Mouse (Mus musculus): ENCODE measurements around the gene Lat.
"Not testable (repeated sequence)": the region's sequence is repeated elsewhere in the genome, so short reads cannot be mapped to it uniquely, and the experiment has no call there.

The Lat gene

DNA sequence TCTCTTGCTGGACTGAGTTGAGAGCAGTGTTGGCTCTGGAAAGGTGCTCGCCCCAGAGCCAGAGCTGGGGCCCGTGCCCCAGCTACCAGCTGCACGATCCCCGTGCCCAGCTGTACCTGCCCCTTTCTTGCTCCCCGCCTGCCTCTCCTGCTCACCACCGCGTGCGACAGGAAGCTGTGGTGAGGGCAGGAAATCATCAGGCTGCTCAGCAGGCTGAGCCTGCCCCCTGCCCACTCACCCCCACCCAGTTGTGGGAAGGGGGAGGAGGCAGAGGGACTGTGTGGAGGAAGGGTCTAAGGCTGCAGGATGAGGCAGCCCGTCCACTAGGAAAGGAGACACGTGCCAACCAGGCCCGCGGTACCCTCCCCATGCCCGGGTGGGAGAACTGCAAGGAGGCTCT lies at the start of gene Lat:
Lat (minus strand) TSS at position 178 of the 400 bp plus-strand sequence.
- no peak for DNase-seq

DNA sequence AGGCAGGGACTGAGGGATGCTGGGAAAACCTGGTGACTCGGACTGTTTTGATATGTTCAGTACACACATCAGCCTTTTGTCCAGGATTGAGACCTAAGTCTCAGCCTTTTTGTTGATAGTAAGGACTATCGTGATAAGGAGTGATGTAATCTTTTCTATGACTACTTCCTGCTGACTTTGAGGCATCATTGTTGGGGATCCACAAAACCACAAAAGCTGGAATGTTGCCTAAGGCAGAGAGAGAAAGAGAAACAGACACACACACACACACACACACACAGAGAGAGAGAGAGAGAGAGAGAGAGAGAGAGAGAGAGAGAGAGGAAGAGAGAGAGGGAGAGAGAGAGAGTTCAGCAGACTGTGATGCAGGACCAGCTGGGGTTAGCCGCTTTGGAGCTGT lies 49.1 kb upstream of the Lat start:
- DNase-seq: no peak

DNA sequence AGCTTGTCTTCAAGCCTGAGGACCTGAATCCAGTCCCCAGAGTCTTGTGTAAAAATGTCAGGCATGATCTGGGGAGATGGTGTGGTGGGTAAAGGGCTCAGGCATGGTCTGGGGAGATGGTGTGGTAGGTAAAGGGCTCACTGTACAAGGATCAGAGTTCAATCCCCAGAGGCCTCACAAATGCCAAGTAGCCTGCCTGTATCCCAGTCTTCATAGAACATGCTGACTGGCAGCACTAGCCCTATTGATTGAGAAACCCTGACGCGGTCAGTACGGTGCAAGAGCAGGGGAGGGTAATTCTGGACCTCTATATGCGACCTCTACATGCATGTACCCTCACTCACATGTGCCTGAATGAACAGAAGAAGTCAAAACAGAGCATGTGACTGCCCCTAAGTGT lies 48.2 kb upstream of the Lat start:
- DNase-seq: no peak

DNA sequence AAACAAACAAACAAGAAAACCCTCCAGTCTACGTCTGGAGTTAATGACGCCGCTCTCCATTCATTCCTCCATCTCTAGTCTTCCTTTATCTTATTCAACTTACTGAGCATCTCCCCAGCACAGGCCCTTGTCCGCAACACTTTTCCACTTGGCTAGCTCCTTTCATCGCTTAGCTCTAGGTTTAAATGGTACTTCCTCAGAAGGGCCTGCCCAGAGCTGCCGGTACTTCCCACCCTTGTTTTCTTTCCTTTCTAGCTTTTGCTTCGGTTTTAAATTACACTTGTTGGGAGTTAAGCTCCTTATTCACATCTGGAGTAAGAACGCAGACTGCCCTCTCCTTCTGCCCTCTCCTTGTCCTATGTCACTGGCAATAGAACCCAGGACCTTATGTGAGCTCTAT lies 47.7 kb upstream of the Lat start:
- no peak for DNase-seq

DNA sequence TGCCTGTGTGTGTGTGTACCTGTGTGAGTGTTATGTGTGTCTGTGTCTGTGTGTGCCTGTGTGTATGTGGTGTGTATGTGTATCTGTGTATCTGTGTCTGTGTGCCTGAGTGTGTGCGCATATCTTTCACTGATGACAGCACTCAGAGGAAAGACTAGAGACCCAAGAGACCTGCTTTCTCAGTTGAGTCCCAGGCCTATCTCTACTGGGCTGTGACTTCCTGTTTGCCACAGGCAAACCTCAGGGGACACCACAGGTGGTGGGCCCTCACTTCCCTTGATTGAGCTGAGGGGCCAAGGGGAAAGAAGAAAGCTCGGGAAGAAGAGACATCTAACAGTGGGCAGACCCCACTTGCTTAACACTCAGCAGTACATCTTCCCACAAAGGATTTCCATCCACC lies 47.2 kb upstream of the Lat start:
- no peak for DNase-seq

DNA sequence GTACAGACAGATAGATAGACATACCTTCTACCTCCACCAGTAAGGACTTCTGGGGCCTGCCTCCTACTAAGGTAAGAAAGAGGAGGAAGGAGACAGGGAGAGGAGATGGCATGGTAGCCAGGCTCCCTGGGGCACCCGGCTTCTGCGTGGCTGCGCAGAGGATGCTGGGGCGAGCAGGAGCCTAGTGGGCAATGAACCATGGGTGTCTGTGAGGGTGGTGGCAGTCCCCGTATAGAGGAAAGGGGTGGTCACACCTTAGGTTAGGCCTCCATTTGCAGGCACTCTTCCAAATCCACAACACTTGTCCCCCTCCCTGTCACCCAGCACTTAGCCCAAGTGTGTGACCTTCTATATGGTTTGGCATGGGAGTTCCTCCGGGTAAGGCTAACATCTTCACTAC lies 45.4 kb upstream of the Lat start, which contains the start of gene Cd19:
Cd19 (minus strand) TSS at position 165 of the 400 bp plus-strand sequence.
- no peak for DNase-seq

DNA sequence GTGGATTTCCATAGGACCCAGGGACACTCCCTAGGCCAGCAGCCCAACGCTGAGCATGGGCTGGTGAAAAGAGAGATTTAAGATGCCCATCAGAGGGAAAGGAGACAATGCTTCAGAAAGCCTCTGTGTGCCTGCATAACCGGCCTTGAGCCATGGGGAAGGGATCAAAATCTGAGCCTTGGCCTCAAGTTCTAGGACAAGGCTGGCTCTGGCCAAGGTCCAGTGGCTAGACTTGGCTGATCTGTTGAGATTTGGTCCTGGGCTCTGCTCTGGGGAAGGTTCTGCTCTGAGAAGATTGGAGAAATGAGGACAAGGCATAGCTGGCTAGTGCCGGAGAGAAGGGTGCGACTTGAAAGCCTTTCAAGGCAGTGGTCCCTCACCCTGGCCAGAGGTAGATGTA lies 41.7 kb upstream of the Lat start:
- DNase-seq: no peak

DNA sequence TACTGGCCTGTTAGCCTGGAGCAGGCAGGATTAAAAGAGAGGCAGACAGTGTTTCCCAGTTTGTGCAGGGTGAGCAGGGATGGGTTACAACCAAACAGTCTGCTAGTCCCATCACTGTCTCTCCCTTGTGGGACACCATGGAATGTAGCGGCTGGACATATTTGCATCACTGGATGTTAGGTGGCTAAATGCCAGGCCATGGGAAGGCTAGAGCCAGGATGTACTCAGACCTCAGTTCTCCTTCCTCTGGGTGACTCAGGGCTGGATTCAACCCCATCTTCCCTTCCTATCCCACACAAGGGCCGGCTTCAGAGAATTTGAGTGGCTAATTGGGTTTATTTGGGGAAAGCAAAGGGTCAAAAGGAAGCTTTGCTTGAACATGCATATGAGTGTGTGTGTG lies 39.3 kb upstream of the Lat start:
- no peak for DNase-seq

DNA sequence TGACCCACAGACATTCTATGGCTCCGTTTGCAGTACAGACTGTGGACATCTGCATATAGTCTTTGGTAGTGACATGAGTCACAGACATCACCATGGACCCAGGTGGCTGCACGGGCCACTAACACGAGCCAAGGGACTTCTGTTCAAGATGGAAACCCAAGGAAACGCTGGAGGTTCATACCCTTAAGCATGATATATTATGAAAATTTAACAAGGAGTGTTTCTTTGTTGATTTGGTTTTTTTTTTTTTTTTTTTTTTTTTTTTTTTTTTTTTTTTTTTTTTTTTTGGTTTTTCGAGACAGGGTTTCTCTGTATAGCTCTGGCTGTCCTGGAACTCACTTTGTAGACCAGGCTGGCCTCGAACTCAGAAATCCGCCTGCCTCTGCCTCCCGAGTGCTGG lies 33.1 kb upstream of the Lat start:
- DNase-seq: not testable (repeated sequence)

DNA sequence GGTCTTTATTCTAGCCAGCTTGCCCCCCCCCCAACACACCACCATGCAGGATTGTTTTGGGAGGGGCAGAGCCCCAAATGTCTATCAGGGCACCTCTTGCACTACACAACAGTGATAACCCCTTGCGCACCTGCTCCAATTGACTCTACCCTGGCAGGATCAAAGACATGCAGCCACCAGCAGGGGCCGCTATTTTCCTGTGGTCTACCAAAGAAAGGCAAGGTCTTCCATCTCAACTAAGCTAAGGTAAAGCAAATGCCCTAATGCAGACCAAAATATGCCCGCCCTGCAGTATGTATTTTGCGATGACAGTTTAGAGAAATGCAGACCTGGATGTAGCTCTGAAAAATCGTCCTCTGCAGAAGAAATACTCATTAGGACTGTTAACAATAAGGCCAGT lies 30.2 kb upstream of the Lat start:
- peak; percentile 71 for DNase-seq

DNA sequence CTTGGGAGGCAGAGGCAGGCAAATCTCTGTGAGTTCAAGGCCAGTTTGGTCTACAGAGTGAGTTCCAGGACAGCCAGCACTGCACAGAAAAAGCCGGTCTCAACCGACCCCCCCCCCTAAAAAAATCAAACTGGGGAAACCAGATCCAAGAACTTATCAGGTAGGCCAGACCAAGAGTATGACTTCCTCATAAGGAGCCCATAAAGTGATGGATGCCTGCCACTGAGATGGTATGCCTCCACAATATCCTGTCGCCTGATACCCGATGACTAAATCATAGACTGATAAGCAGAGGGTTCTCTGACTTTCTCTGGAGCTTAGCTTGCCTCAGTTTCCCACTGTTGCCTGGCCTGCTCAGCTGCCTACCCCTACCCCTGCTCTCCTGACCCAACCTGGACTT lies 28.5 kb upstream of the Lat start:
- no peak for DNase-seq

DNA sequence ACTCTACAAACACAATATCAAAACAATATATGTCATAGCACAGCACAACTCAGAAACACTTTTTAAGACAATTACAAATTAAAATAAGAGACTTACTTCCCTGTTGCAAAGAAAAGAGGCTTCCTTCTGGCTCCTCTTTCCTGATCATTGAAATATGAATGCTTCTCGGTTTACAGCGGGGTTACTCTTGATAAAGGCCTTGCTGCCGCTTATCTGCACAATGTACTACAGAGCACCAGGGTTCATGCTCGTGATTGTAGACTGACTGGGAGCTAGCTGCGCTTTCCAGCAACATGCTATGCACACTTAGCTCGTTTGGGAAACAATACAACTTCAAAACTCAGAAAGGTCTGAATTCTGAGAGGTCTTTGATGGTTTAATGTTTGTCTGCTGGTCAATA lies 27.9 kb upstream of the Lat start:
- no peak for DNase-seq

DNA sequence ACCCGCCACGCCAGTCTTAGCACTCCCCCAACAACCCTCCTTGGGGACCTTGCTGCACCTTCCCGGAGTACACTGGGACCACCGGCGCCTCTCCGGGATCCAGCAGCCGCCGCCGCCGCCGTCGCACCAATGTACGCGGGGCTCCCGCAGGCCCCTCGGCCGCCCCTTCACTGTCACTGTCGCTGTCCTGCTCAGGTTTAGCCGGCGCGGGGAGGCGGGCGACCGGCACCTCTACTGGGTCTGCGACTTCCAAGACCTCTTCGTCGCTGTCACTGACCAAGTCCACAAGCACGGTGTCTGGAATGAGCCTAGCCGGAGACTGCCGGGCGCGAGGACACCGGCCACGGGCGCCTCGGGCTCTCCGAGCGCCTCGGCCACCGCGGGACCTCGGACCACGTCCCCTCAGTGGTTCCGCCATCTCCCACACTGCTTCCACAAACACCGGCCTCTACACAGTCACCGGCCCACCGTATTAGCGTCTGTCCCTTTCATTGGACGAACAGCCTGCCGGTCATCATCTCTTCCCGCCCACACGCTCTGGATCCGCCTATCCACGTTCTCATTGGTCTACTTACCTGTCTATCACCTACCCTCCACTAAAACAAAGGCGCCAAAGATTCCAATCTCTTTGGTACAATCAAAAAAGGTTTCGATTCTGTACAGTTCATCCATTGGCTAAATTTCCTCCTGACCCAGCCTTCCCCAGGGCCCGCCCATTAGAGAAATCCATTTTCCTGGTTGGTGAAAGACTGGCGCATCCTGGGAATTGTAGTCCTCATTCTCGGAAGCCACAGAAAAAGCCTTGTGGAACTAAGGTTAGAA lies 27.1 kb upstream of the Lat start, which contains the start of gene Nfatc2ip:
Nfatc2ip (minus strand) TSS at position 440 of the 822 bp plus-strand sequence.
- DNase-seq: peak; percentile 96

DNA sequence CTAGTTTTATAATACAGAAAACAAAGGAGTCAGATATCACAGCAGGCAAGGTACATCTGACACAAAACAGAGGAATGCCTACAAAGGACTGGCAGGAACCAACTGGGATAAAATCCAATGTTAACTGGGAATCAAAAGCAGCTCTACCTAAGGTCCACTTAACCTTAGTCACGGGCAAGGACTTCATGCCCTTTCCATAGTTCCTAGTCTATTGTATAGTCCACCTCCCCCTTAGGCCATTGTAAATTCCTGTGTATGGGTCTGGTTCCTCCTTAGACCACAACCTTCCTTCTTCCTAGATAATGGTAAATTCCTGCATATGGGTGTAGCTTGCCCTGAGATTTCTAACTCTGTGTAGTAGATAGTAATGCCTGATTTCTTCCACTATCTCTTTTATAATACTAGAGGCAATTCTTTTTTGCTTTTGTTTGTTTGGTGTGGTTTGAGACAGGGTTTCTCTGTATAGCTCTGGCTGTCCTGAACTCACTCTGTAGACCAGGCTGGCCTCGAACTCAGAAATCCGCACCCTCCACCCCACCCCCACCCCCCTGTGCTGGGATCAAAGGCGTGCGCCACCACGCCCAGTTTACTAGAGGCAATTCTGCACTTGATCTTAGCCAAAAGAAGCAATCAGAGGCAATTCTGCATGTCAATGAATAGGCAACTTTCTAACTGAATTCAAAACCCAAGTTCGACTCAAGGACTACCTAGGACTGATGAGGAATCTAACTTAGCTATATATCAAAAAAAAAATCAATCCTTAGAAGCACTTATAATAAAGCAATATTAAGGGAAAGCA lies 22.9 kb upstream of the Lat start:
- not testable (repeated sequence) for DNase-seq

DNA sequence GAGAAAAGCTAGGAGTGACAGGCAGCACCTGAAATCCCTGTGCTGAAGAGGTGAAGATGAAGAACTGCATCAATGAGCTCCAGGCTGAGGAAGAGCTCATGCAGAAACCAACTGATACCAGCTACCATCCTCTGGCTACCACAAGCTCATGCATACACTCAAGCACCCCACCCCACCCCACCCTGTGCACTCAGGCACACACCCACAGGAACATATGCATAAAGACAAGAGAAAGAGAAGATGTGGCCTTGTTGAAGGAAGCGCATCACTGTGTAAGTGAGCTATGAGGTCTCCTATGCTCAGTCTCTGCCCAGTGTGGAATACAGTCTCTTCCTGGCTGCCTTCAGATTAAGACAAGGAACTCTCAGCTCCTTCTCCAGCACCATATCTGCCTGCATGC lies 18.8 kb upstream of the Lat start:
- DNase-seq: no peak

DNA sequence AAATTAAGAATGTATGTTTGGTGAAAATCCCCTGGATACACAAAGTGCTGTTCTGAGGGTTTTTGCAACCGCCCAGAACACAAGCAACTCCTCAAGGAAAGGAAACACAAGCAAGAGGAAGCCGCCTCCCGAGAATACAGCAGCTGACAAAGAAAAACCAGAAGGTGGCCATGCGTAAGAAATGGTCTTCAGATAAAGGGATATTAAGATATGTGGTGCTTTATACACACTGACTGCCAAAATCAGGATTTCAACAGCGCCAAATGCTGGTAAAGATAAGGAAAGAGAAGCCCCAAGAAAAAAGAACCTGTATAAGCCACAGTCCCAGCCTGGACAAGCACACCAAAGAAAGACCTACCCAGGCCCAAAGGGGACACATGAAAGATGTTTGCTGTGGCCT lies 14.2 kb upstream of the Lat start:
- DNase-seq: no peak

DNA sequence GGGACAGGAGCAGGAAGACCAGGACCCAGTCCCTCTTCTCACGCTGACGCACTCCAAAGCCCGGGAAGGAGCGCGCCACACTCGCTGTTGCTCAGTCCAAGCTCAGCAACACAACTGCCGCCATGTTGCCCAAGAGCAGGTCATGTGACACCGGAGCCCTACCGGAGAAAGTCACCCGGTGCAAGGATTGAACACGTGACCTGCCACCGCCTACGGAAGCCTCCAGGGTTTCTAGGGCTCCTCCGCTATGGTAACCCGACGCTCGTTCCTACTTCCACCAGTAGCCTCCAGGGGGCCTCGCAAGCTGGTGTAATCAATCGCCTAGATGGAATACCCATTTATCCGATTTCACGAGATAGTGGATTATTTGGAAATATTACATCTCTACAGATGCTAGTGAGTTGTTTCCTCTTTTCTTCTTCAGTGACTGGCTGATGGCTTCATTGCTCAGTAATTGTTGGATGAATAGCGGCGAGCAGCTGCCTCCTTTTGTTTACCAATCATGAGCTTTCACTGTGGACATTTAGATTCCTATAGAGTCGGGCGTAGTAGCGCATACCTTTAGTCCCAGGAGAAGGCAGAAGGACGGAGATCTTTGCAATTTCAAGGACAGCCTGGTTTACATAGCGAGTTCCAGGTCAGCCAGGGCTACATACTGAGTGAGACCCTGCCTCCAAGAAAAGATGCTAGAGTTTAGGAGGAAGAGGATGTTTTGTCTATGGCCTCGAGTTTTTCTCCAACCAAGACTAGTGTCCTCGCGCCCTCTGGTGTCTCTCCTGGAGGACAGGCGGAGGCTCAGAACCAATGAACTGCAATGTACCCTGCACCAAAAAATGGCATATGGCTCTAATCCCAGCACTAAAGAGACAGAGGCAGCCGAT lies 8.1 kb upstream of the Lat start, which contains the start of gene Spns1:
Spns1 (minus strand) TSS at position 173 of the 881 bp plus-strand sequence.
- peak; percentile 97 for DNase-seq

DNA sequence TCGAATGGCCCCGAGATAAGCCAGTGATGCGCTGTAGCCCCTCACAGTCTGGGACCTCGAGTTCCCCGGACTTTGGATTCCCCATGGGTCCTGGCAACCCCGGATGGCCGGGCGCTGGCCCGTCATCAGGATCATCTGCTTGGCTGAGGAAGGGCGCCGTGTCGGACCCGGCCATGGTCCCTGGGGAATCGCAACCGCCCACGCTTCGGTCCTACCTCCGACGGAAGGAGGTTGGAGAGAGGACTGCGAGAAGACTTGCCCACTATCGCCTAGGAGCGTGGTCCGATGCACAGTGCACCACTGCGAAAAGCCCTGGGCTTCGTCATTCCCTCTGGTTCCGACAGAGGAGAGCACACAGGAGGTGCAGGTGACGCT lies 7.5 kb upstream of the Lat start:
- DNase-seq: no peak

DNA sequence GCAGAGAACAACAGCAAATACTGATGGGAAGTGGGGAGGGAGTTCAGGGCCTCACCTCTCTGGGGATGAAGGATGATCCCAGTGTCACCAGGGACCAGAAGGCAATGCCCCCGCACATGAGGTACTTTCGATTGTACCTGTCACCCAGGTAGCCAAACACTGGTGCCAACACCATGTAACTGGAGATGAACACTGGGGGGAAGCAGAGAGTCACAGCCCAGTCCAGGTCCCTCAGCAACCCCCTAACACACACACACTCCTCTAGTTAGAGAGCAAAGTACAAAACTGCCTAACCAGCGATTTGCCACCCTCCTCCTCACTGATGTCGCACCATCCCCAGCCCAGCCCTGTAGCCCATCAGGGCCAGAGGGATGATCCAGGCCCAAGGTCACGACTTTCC lies 5.6 kb upstream of the Lat start:
- no peak for DNase-seq

DNA sequence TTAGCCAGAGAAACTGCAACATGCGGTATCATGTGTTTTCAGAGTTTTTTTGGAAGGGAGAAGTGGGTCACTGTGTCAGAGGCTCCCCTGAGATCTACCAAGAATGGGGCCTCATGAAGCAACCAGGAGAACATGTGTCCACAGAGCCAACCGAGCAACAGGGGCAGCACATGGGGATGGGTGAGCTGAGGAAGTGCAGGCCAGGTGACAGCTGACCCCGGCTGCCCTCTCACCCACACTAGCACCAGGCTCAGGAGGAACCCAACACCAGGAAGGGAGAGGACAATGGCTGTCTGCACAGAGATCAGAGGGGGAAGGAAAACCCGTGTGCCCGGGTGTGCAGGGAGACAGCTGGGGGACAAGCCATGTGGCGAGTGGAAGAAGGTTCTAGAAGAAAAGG lies 5.2 kb upstream of the Lat start:
- no peak for DNase-seq

DNA sequence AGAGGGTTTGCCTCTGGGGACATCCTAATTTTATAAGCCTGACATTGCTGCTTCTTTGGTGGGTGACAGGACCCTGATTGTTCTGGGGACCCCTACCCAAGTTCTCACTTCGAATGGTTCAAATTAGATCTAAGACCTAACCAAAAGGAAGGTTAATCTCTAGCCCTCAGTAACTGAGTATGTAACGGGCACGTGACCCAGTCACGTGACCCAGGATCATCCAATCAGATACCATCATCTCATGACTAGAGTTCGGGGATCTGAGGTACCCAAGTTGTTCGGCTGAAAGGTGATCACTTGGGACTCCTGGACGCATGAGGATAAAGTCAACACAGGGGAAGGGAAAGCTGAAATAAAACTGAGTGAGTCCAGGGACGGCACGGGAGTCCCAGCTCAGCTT lies 3.6 kb upstream of the Lat start:
- DNase-seq: no peak

DNA sequence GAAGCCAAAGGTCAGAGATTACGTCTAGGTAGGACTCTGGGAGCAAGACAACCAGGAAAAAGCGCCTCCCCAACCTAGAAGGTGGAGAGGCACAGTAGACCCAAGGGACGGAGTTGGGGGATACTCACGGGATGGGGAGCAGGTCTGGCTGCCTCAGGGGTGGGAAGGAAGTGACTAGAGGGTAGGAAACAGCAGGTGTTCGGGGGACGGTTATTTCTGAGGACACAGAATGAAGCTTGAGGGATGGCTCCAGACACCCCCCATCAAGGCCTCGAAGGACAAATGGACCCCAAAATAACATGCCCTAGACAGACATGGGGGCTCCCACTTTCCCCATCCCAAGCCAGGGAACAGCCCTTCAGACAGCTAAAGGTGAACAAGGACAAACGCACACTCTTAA lies 1.0 kb downstream of the Lat start:
- DNase-seq: no peak

DNA sequence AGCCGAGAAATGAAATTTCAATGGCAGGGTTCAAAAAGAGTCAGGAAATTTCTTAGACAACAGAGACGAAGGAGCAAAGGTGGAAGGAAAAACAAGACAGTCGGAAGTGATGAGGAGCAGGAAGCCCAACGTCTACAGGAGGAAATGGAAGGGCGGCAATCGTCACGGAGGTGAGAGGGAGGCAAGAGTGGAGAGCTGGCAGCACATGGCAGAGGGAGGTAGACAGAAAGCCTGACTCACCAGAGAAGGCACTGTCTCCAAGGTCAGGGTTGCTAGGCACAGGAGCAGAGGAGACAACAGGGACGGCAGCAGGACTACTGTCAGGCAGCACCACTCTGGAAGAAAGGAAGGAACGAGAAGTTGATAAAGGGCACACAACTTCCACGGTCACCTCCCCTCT lies 1.7 kb downstream of the Lat start:
- no peak for DNase-seq

Measured in cerebellum, adult 11-12 months (tissue).